In genomic region chr5:8055721-8056129, GRCm38 (mm10) we compare ENCODE assay signal across 8 mouse cellular contexts. TPM values are rescaled to one million over a fixed set of nuclear protein-coding genes. Genes with fewer than 3 reads are reported as not detected.
DNase-seq lines count a peak whose midpoint lies in the region; ATAC-seq lines count a peak whose summit lies in the region.

No protein-coding gene starts in this region.

- H3K4me1 ChIP-seq in kidney, embryonic 15.5 days, result peaks cover 15% of the 10 kb centered on the region
- peaks cover 23% of the 10 kb centered on the region for H3K4me1 ChIP-seq in heart, embryonic 12.5 days (replicated peaks)
- H3K4me1 ChIP-seq in liver, embryonic 13.5 days (replicated peaks), result peaks cover 32% of the 10 kb centered on the region

- no peaks in the 10 kb centered on the region for H3K9me3 ChIP-seq in kidney, embryonic 15.5 days (replicated peaks)
- no peaks in the 10 kb centered on the region for H3K9me3 ChIP-seq in heart, embryonic 12.5 days (replicated peaks)
- no peaks in the 10 kb centered on the region for H3K9me3 ChIP-seq in liver, embryonic 13.5 days (replicated peaks)

- peak overlapping the region; percentile 68 for H3K4me2 ChIP-seq in kidney, embryonic 15.5 days
- H3K4me2 ChIP-seq in heart, embryonic 12.5 days, result peak overlapping the region; percentile 71
- H3K4me2 ChIP-seq in liver, embryonic 13.5 days, result peak overlapping the region; percentile 78

- H3K9ac ChIP-seq in kidney, embryonic 15.5 days, result peak overlapping the region; percentile 78
- H3K9ac ChIP-seq in heart, embryonic 12.5 days, result peak overlapping the region; percentile 88
- peak overlapping the region; percentile 94 for H3K9ac ChIP-seq in liver, embryonic 13.5 days

- WGBS in kidney, embryonic 15.5 days, result 34% methylated on average over 8 of the region's 8 CpGs
- WGBS in heart, embryonic 12.5 days, result 38% methylated on average over 8 of the region's 8 CpGs
- 32% methylated on average over 8 of the region's 8 CpGs for whole genome bisulfite sequencing in liver, embryonic 13.5 days (ENCODE audit: insufficient replicate concordance)

- H3K36me3 ChIP-seq in kidney, embryonic 15.5 days, result peaks cover 25% of the 10 kb centered on the region
- H3K36me3 ChIP-seq in heart, embryonic 12.5 days, result peaks cover 21% of the 10 kb centered on the region
- peaks cover 24% of the 10 kb centered on the region for H3K36me3 ChIP-seq in liver, embryonic 13.5 days

- peak overlapping the region; percentile 94 for H3K27ac ChIP-seq in kidney, embryonic 15.5 days
- peak overlapping the region; percentile 93 for H3K27ac ChIP-seq in heart, embryonic 12.5 days (ENCODE audit: poor library complexity, severe bottlenecking)
- peak overlapping the region; percentile 89 for H3K27ac ChIP-seq in liver, embryonic 13.5 days

- peak; percentile 38 for ATAC-seq in kidney, embryonic 15.5 days (replicated peaks; ENCODE audit: low FRiP score)
- ATAC-seq in heart, embryonic 12.5 days (ENCODE audit: insufficient number of reproducible peaks, low FRiP score), result peak; percentile 30; the same call in 1 of the 2 replicates
- peak; percentile 27; the same call in 1 of the 2 replicates for ATAC-seq in liver, embryonic 13.5 days (ENCODE audit: low read depth)
- ATAC-seq in neutrophil, adult 5-6 weeks (ENCODE audit: extremely low read depth, insufficient number of reproducible peaks, low FRiP score, poor library complexity, severe bottlenecking), result peak; percentile 13; the same call in 1 of the 2 replicates

- H3K4me3 ChIP-seq in kidney, embryonic 15.5 days (replicated peaks), result peak overlapping the region; percentile 70
- H3K4me3 ChIP-seq in heart, embryonic 12.5 days, result peak overlapping the region; percentile 85
- H3K4me3 ChIP-seq in liver, embryonic 13.5 days (replicated peaks), result peak overlapping the region; percentile 91

- no peak for DNase-seq in kidney, postnatal 36 days
- peak; percentile 23 for DNase-seq in R1 (ENCODE audit: low read depth, low spot score)
- DNase-seq in liver, embryonic 13.5 days, result peak; percentile 8
- DNase-seq in adrenal gland, adult (ENCODE audit: inconsistent age in 2 of 2, low spot score in 1 of 2), result no peak
- no peak for DNase-seq in urinary bladder, postnatal 36 days (ENCODE audit: low spot score in 2 of 2)

- no peaks in the 10 kb centered on the region for H3K27me3 ChIP-seq in kidney, embryonic 15.5 days
- H3K27me3 ChIP-seq in heart, embryonic 12.5 days (replicated peaks), result no peaks in the 10 kb centered on the region
- no peaks in the 10 kb centered on the region for H3K27me3 ChIP-seq in liver, embryonic 13.5 days

RNA-seq across cellular contexts. Expression of gene Sri, which starts 9.8 kb away (rescaled TPM):
- 307 and 315 TPM in 2 replicates for polyA plus RNA-seq in kidney, embryonic 15.5 days (2015; fragmentation: Nextera tagmentation; extraction: Ambion mirVana)
- polyA plus RNA-seq in heart, embryonic 12.5 days (2016; fragmentation: Nextera tagmentation; extraction: Ambion mirVana), result 242 and 247 TPM in 2 replicates
- 214 and 226 TPM in 2 replicates for polyA plus RNA-seq in liver, embryonic 13.5 days (2015; fragmentation: Nextera tagmentation; extraction: Ambion mirVana)
- 173 and 186 TPM in 2 replicates for total RNA-seq in neutrophil, adult 5-6 weeks (2017)

Comparison
In these comparisons a context has a peak if more than half of its experiments do, and no peak if none do; other contexts are left out.
1. DNase-seq: peak in R1 (single experiment) and liver, embryonic 13.5 days (single experiment); none in kidney, postnatal 36 days (0 of 2), adrenal gland, adult (0 of 2) and urinary bladder, postnatal 36 days (0 of 2).
2. Peak in every context shown above with its lines, with median percentiles within 50 percentile points of each other: ATAC-seq, H3K27ac ChIP-seq, H3K4me2 ChIP-seq, H3K4me3 ChIP-seq and H3K9ac ChIP-seq.